Mouse (Mus musculus) brown adipose tissue, adult 24 weeks (tissue): ENCODE results near the gene Ube2r2. TPM values are rescaled to one million over a fixed set of nuclear protein-coding genes. Genes with fewer than 3 reads are reported as not detected.
A peak's percentile ranks its signal among the peaks of the same experiment; 100 is the strongest.

Source experiments
- H3K27ac ChIP-seq: fragments of 200-500 bp; replicated peaks from 2 replicates; pipeline ENCODE4 v1.5.1; 2012; ENCODE audit warnings: low read depth, mild to moderate bottlenecking, low read length
- H3K4me1 ChIP-seq: fragments of 200-500 bp; 2 replicates; pipeline ENCODE4 v1.6.1; 2012; ENCODE audit warnings: low read length, mixed read lengths; ENCODE audit not compliant: control insufficient read depth, insufficient read depth, insufficient read length
- H3K4me3 ChIP-seq: fragments of 200-500 bp; 2 replicates; pipeline ENCODE4 v1.5.1; 2012; ENCODE audit warnings: low read depth, mild to moderate bottlenecking, low read length, moderate library complexity; ENCODE audit not compliant: insufficient read depth
- polyA plus RNA-seq: library from polyadenylated mRNA; stranded (reverse); fragments of >200 nt; gene quantifications from 2 replicates; pipeline ENCODE4 v1.2.4, GENCODE M21; 2012; ENCODE audit not compliant: missing spikeins, insufficient read depth, insufficient read length

Gene Ube2r2
- polyA plus RNA-seq, result 71.7 and 124 TPM in 2 replicates

GRCm38 (mm10) chr4:41135711-41136453 lies at the start of gene Ube2r2:
TSS of gene Ube2r2 (plus strand) at chr4:41135743.
- H3K4me1 ChIP-seq, result peaks cover 10% of the 10 kb centered on the region; the same call in 1 of the 2 replicates
- H3K4me3 ChIP-seq, result peak within 1 kb of the TSS; percentile 73
- peak within 1 kb of the TSS; percentile 89 for H3K27ac ChIP-seq

- Histone ChIP-seq H3K4me1 (no peaks in the 10 kb centered on the region), H3K27ac (no peak overlapping the region), H3K4me3 (no peak overlapping the region)
Measured at GRCm38 (mm10) chr4:41086947-41087346, 48.6 kb upstream of the Ube2r2 start.

- H3K27ac ChIP-seq, result no peak overlapping the region
- no peak overlapping the region for H3K4me3 ChIP-seq
Measured at GRCm38 (mm10) chr4:41087459-41088298, 47.9 kb upstream of the Ube2r2 start.

GRCm38 (mm10) chr4:41089189-41089588 lies 46.4 kb upstream of the Ube2r2 start:
- no peak overlapping the region for H3K27ac ChIP-seq
- H3K4me3 ChIP-seq, result no peak overlapping the region

More at GRCm38 (mm10) chr4:41087459-41088298, 47.9 kb upstream of the Ube2r2 start:
- H3K4me1 ChIP-seq, result no peaks in the 10 kb centered on the region

GRCm38 (mm10) chr4:41089705-41090104 lies 45.8 kb upstream of the Ube2r2 start:
- Histone ChIP-seq H3K27ac (no peak overlapping the region), H3K4me1 (no peaks in the 10 kb centered on the region)

More at GRCm38 (mm10) chr4:41089189-41089588, 46.4 kb upstream of the Ube2r2 start:
- no peaks in the 10 kb centered on the region for H3K4me1 ChIP-seq

GRCm38 (mm10) chr4:41091391-41091790 lies 44.2 kb upstream of the Ube2r2 start:
- H3K4me3 ChIP-seq, result no peak overlapping the region
- H3K27ac ChIP-seq, result no peak overlapping the region

More at GRCm38 (mm10) chr4:41089705-41090104, 45.8 kb upstream of the Ube2r2 start:
- no peak overlapping the region for H3K4me3 ChIP-seq

GRCm38 (mm10) chr4:41092958-41093357 lies 42.6 kb upstream of the Ube2r2 start:
- Histone ChIP-seq H3K4me3 (no peak overlapping the region), H3K4me1 (no peaks in the 10 kb centered on the region; the same call in 1 of the 2 replicates), H3K27ac (no peak overlapping the region)

More at GRCm38 (mm10) chr4:41091391-41091790, 44.2 kb upstream of the Ube2r2 start:
- no peaks in the 10 kb centered on the region for H3K4me1 ChIP-seq

GRCm38 (mm10) chr4:41094361-41094760 lies 41.2 kb upstream of the Ube2r2 start:
- Histone ChIP-seq H3K27ac (no peak overlapping the region), H3K4me1 (no peaks in the 10 kb centered on the region; the same call in 1 of the 2 replicates), H3K4me3 (no peak overlapping the region)

- H3K27ac ChIP-seq, result no peak overlapping the region
- H3K4me3 ChIP-seq, result no peak overlapping the region
- no peaks in the 10 kb centered on the region; the same call in 1 of the 2 replicates for H3K4me1 ChIP-seq
Measured at GRCm38 (mm10) chr4:41096169-41096568, 39.4 kb upstream of the Ube2r2 start.

- H3K27ac ChIP-seq, result no peak overlapping the region
- no peaks in the 10 kb centered on the region; the same call in 1 of the 2 replicates for H3K4me1 ChIP-seq
- no peak overlapping the region for H3K4me3 ChIP-seq
Measured at GRCm38 (mm10) chr4:41096794-41097193, 38.7 kb upstream of the Ube2r2 start.

GRCm38 (mm10) chr4:41097381-41097780 lies 38.2 kb upstream of the Ube2r2 start:
- no peak overlapping the region for H3K27ac ChIP-seq
- no peak overlapping the region for H3K4me3 ChIP-seq

GRCm38 (mm10) chr4:41097871-41098576 lies 37.5 kb upstream of the Ube2r2 start, which contains the start of gene Aqp3:
TSS of gene Aqp3 (minus strand) at chr4:41098183.
- Histone ChIP-seq H3K4me3 (peak within 1 kb of the TSS; percentile 45), H3K4me1 (no peaks in the 10 kb centered on the region; the same call in 1 of the 2 replicates), H3K27ac (no peak within 1 kb of the TSS)

More at GRCm38 (mm10) chr4:41097381-41097780, 38.2 kb upstream of the Ube2r2 start:
- H3K4me1 ChIP-seq, result no peaks in the 10 kb centered on the region; the same call in 1 of the 2 replicates

GRCm38 (mm10) chr4:41098577-41098951 lies 37.0 kb upstream of the Ube2r2 start:
- Histone ChIP-seq H3K4me3 (peak overlapping the region; percentile 28; the same call in 1 of the 2 replicates), H3K4me1 (no peaks in the 10 kb centered on the region; the same call in 1 of the 2 replicates), H3K27ac (no peak overlapping the region)

- Histone ChIP-seq H3K27ac (no peak overlapping the region), H3K4me1 (no peaks in the 10 kb centered on the region; the same call in 1 of the 2 replicates), H3K4me3 (no peak overlapping the region)
Measured at GRCm38 (mm10) chr4:41100986-41101385, 34.6 kb upstream of the Ube2r2 start.
